Comparison of ENCODE assay signal across 8 mouse cellular contexts in the genomic region with DNA sequence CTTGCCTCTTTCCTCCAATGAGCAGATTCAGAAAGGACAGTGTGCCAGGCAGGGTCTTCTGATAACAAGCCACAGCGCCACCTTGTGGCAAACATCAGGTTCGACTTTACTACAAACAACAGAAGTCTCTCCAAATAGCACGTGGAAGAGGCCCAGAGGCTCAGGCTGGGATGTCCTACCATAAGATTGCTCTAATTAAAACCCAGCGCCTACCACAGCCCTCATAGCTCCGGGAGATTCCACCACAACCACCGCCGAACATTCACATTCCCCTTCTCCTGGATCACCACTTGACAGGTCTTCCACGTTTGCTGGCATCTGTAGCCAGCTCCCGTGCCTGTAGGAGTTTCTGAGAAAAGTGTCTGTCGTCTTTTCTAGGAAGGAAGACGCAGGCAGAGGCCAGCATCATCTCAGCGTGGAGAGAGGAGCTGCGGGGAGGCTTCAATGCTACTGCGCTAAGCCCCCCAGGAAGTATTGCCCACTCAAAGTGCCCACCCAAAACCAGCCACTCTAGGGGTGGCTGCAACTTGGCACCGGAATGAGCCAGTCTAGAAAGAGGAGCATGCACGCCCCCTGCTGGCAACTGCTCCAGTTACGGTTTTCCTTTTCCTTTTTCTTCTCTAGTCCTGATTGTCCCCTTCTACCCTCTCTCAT. TPM values are rescaled to one million over a fixed set of nuclear protein-coding genes. Genes with fewer than 3 reads are reported as not detected.
A peak's percentile ranks its signal among the peaks of the same experiment; 100 is the strongest.
DNase-seq lines count a peak whose midpoint lies in the region; ATAC-seq lines count a peak whose summit lies in the region.

No protein-coding gene starts in this region.

- H3K4me2 ChIP-seq in forebrain, embryonic 16.5 days (ENCODE audit: low read length): peak overlapping the region; percentile 53
- peak overlapping the region; percentile 42 for H3K4me2 ChIP-seq in hindbrain, embryonic 12.5 days (replicated peaks)

- H3K9me3 ChIP-seq in forebrain, embryonic 16.5 days (ENCODE audit: control insufficient read depth, low read length): no peaks in the 10 kb centered on the region
- no peaks in the 10 kb centered on the region for H3K9me3 ChIP-seq in hindbrain, embryonic 12.5 days (replicated peaks)

- WGBS in forebrain, embryonic 16.5 days: 4% methylated on average over 17 of the region's 17 CpGs
- 9% methylated on average over 17 of the region's 17 CpGs for WGBS in hindbrain, embryonic 12.5 days

- H3K27me3 ChIP-seq in forebrain, embryonic 16.5 days (replicated peaks; ENCODE audit: control insufficient read depth, insufficient read depth, low read length): no peaks in the 10 kb centered on the region
- peaks cover 4% of the 10 kb centered on the region; the same call in 1 of the 2 replicates for H3K27me3 ChIP-seq in hindbrain, embryonic 12.5 days

- no peaks in the 10 kb centered on the region for H3K36me3 ChIP-seq in forebrain, embryonic 16.5 days (ENCODE audit: control insufficient read depth, insufficient read depth)
- no peaks in the 10 kb centered on the region for H3K36me3 ChIP-seq in hindbrain, embryonic 12.5 days

- peak overlapping the region; percentile 22; the same call in 1 of the 2 replicates for H3K9ac ChIP-seq in forebrain, embryonic 16.5 days (replicated peaks; ENCODE audit: low read depth, low read length)
- no peak overlapping the region for H3K9ac ChIP-seq in hindbrain, embryonic 12.5 days

- peak overlapping the region; percentile 28 for H3K4me3 ChIP-seq in forebrain, embryonic 16.5 days (replicated peaks; ENCODE audit: low read length)
- H3K4me3 ChIP-seq in hindbrain, embryonic 12.5 days: no peak overlapping the region

- peaks cover 9% of the 10 kb centered on the region for H3K4me1 ChIP-seq in forebrain, embryonic 16.5 days (replicated peaks; ENCODE audit: control insufficient read depth, insufficient read depth, low read length)
- H3K4me1 ChIP-seq in hindbrain, embryonic 12.5 days: peaks cover 22% of the 10 kb centered on the region

- no peak overlapping the region for H3K27ac ChIP-seq in forebrain, embryonic 16.5 days (ENCODE audit: low read length)
- H3K27ac ChIP-seq in hindbrain, embryonic 12.5 days: no peak overlapping the region

- peak; percentile 57 for ATAC-seq in forebrain, embryonic 16.5 days
- peak; percentile 36; the same call in 1 of the 2 replicates for ATAC-seq in hindbrain, embryonic 12.5 days (ENCODE audit: low FRiP score)
- ATAC-seq in megakaryocyte, adult 5-6 weeks (ENCODE audit: poor library complexity, severe bottlenecking): peak; percentile 49

- DNase-seq in NIH3T3 (ENCODE audit: low read depth): peak; percentile 81
- DNase-seq in cerebellum, adult 18-20 months: peak; percentile 65 to 75
- DNase-seq in layer of hippocampus, postnatal 25 days (ENCODE audit: extremely low spot score in 1 of 2, low spot score in 1 of 2): peak; percentile 51 to 81
- peak; percentile 65 for DNase-seq in retina, postnatal 7 days (ENCODE audit: low read depth, low spot score)
- peak; percentile 24 to 49 for DNase-seq in urinary bladder, postnatal 36 days (ENCODE audit: low spot score in 2 of 2)

RNA-seq across cellular contexts. Expression of a gene that starts 4.8 kb away (rescaled TPM):
- polyA plus RNA-seq in forebrain, embryonic 16.5 days (2015; fragmentation: Nextera tagmentation; extraction: Ambion mirVana): 28.1 and 34.9 TPM in 2 replicates
- polyA plus RNA-seq in hindbrain, embryonic 12.5 days (2016; fragmentation: Nextera tagmentation; extraction: Ambion mirVana): 18.2 and 22.3 TPM in 2 replicates
- total RNA-seq in layer of hippocampus, postnatal 25 days (2021): 10 to 100 TPM; 24.7 to 33.0 TPM
- total RNA-seq in megakaryocyte, adult 5-6 weeks (2015): 8.0 and 14.3 TPM in 2 replicates
- 0.89 and 5.4 TPM in 2 replicates for total RNA-seq in megakaryocyte, adult 5-6 weeks (2017)

RNA-seq across cellular contexts. Expression of a gene that starts 28.5 kb away (rescaled TPM):
- 249 and 260 TPM in 2 replicates for polyA plus RNA-seq in forebrain, embryonic 16.5 days (2015; fragmentation: Nextera tagmentation; extraction: Ambion mirVana)
- polyA plus RNA-seq in hindbrain, embryonic 12.5 days (2016; fragmentation: Nextera tagmentation; extraction: Ambion mirVana): 245 and 257 TPM in 2 replicates
- 100 to 1,000 TPM; 218 to 242 TPM for total RNA-seq in layer of hippocampus, postnatal 25 days (2021)
- total RNA-seq in megakaryocyte, adult 5-6 weeks (2015): 293 and 324 TPM in 2 replicates
- total RNA-seq in megakaryocyte, adult 5-6 weeks (2017): 231 and 287 TPM in 2 replicates
